Mouse (Mus musculus) gastrocnemius, postnatal 14 days (tissue): ENCODE data around the gene Lrpprc. TPM values are rescaled to one million over a fixed set of nuclear protein-coding genes. Genes with fewer than 3 reads are reported as not detected.
A peak's percentile ranks its signal among the peaks of the same experiment; 100 is the strongest.

Experiments used
- DNase-seq: peaks from one replicate; pipeline ENCODE4 v3.0.0; 2021; ENCODE audit warnings: mixed read lengths
- intact Hi-C: fragments of 180-260 bp; cut with DNase I; formaldehyde crosslinking; loops from one replicate; pipeline ENCODE4 v1.15.1; 2025; ENCODE audit warnings: low total_unique reads
- total RNA-seq, 2 experiments: library from RNA; stranded (reverse); gene quantifications; 2 replicates each; pipeline ENCODE4 v1.2.3; 2021

Lrpprc gene
- total RNA-seq, 2 experiments from 2014 or later = 59.7 to 65.7 TPM

- DNase-seq = no peak
- intact Hi-C loops = no loop called here
Observed at GRCm38 (mm10) chr17:84682734-84683717, 107.6 kb downstream of the Lrpprc start, which contains the start of gene Abcg5. Gene Abcg5, minus strand, starts transcription at chr17:84683011.

GRCm38 (mm10) chr17:84681670-84682069 is 108.9 kb downstream of the Lrpprc start:
- intact Hi-C loops = no loop called here
- no peak for DNase-seq

- DNase-seq = no peak
- intact Hi-C loops = no loop called here
Observed at GRCm38 (mm10) chr17:84677595-84677994, 113.0 kb downstream of the Lrpprc start.

DNA sequence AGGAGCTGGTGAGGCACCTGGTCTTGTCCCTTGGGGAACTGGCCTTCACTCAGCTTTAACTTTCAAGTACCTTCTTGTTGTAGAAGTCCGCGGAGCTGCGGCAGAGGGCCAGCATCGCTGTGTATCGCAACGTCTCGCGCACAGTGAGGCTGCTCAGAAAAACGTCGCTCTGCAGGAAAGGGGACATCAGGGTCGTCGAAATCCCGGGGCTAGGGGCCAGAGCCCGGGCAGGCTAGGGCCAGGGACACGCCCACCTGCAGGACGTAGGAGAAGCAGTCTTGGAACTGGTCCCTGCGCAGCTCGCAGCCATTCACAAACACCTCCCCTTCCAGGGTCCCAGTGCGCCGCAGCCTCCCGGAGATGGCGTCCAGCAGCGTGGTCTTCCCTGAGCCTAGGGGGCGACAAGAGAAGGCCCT is 114.6 kb downstream of the Lrpprc start, which contains the start of gene Abcg8:
Gene Abcg8 (plus strand): TSS at position 352 of the 416 bp plus-strand sequence.
- peak; percentile 27 for DNase-seq
- intact Hi-C loops = no loop called here

DNA sequence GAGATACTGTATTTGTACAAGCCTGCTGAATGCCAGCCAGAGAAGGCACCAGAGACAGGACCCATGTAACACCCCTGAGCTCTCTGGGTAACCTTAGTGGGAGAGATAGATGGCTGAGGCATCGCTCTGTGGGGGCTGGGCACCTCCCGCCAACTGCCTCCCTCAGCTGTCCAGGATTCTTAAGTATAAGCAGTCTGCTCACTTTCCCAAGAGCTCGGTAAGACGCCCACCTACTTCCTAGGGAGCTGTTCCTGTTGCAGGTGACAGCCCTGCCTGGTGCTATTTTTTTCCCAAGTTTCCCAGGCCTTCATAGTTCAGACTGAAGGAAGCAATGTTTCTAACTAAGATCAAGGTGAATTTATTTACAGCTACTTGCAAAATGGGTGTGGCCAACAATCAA is 115.4 kb downstream of the Lrpprc start:
- no peak for DNase-seq
- intact Hi-C loops = no loop called here

GRCm38 (mm10) chr17:84674048-84674447 is 116.5 kb downstream of the Lrpprc start:
- DNase-seq = no peak
- intact Hi-C loops = no loop called here

DNA sequence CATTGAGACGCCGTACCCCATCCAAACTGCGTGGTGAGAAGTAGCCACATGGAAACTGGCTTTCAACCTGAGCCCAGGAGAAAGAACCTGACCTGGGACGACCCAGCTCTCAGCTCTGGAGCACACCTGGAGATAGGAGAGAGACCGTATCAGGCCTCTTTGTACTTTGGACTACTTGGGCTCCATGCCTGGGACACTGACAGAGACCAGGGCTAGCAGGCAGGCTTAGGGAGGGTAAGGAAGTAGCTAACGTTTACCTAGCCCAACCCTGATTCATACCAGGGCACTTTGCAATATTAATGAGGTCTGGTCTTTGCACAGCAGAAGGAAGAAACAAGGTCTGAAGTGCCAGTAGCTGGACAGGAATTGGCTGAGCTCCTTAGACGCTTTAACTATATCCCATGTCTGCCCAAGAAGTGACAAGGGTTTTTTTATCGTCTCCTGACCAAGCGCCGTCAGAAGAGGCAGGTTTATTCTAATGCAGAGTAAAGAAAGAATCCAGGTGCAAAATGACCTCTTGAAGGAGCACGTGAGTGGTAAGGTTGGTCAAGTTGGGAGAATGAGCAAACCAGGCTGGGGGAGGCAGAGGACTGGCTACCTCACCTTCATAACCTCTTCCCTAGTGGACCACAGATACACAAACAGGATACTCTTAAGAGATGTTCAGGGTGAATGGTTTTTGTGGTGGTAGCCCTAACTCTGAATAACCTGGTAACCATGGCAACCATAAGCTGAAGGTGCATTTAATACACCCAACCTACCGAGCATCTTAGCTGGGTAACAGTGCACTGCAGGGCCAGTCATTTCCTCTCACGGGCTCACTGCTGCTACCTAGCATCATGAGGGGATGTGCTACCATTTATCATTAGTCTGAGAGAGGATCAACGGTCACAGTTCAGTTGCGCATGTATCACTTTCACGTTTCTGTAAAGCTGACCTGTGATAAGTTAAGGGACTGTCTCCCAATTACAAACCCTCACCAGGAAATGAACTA is 117.9 kb downstream of the Lrpprc start:
- intact Hi-C loops = no loop called here
- DNase-seq = no peak

- no peak for DNase-seq
- intact Hi-C loops = no loop called here
Observed at GRCm38 (mm10) chr17:84667848-84668247, 122.7 kb downstream of the Lrpprc start.

DNA sequence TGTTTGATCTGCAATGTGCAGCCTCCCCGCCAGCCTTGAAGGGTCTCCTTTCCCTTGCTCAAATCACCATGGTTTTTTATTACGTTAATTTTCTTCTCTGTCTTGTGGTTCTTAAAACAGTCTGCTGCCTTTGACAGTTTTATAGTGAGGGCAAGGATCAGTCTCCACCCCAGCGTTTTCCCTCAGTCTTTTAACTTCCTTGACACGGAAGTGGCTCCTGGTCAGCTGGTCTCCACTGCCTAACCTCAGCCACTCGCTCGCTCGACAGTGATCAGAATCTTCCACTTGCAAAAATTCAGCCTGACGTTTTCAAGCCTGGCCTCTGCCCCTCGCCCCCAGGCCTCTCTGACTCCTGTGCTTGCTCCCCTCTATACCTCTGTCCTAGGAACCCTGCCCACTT is 124.9 kb downstream of the Lrpprc start:
- intact Hi-C loops = no loop called here

DNA sequence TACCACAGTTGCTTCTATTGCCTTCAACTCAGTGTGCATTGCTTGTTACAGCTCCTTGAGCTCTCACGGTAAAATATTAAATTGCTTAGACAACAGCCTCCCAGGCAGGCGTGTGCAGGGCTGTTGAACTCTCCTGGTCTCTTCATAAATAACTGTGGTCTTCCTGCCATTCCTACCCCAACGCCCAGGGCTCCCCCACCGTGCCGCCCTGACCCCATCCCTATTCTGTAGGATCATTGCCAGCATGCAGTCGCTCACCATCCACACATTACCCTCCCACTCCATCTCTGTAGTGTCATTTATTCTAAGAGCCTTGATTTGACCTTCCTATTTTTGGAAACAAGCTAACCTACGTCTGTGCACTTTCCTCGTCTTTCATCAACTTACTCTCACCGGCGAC is 125.5 kb downstream of the Lrpprc start:
- DNase-seq = no peak

More for the DNA sequence above, 124.9 kb downstream of the Lrpprc start:
- DNase-seq = no peak

DNA sequence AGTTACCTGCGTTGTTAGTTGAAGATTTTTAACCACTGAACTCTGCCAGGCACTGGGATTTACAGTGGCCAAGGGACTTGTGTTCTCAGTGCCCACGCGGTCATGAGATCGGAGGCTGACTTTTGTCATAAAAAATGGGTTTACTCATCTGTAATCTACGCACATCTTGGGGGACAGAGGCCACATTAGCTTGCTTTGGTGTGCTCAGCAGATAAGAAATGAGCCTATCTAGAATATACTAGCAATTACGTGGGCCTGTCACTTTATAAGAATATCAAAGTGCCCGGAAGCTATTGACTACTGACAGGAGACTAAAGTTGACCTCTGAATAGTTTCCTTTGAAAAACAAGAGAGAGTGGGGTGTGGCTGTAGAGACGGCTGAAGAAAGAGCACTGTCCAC is 131.6 kb downstream of the Lrpprc start:
- DNase-seq = no peak
- intact Hi-C loops = no loop called here

More for the DNA sequence above, 125.5 kb downstream of the Lrpprc start:
- intact Hi-C loops = no loop called here

GRCm38 (mm10) chr17:84658195-84658594 is 132.4 kb downstream of the Lrpprc start:
- intact Hi-C loops = no loop called here
- DNase-seq = no peak

DNA sequence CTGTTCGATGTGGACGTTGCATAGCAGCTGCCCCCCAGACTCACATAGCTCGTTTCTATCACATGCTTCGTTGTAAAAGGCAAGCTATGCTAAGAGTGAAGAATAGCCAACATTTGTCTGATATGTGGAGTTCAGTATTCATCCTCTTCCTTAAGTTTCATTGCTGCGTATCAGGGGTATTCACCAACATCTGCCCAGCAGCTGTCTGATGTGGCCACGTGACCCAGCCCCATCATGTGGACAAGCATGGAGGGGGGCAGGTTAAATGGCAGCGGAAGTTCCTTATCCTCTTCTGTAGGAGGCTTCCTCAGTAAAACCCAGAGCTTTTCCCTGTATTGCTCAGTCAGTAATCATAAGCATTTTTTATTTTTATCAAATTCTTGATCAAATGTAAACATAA is 132.8 kb downstream of the Lrpprc start:
- intact Hi-C loops = no loop called here
- DNase-seq = no peak

DNA sequence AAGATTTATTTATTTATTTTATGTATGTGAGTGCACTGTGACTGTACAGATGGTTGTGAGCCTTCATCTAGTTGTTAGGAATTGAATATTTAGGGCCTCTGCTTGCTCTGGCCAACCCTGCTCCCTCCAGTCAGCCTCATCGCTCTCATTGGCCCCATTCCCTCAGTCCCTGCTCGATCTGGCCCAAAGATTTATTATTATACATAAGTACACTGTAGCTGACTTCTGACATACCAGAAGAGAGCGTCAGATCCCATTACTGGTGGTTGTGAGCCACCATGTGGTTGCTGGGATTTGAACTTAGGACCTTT is 133.2 kb downstream of the Lrpprc start:
- DNase-seq = no peak
- intact Hi-C loops = no loop called here

GRCm38 (mm10) chr17:84656653-84657421 is 133.8 kb downstream of the Lrpprc start:
- DNase-seq = no peak
- intact Hi-C loops = no loop called here

DNA sequence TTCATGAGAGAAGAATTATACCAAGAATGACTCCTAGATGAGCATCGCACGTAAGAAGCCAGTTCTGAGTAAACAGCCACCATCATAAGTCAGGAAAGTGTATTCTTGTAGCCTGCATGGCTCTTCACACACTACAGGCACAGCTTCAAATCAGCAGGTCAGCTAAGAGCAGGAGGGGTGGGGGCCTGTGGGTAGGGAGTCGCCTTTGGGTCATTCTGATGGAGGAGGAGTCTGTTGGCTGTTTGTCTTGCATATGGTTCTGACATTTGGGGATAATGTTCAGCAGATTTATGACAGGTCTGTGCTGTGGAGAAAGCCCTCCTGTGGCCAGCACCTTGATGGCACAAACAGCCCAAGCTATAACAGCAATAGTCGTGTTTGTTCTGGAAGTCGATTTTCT is 134.4 kb downstream of the Lrpprc start:
- DNase-seq = no peak
- intact Hi-C loops = no loop called here
